Mouse (Mus musculus): ENCODE results near the gene Prdm5.

DNA sequence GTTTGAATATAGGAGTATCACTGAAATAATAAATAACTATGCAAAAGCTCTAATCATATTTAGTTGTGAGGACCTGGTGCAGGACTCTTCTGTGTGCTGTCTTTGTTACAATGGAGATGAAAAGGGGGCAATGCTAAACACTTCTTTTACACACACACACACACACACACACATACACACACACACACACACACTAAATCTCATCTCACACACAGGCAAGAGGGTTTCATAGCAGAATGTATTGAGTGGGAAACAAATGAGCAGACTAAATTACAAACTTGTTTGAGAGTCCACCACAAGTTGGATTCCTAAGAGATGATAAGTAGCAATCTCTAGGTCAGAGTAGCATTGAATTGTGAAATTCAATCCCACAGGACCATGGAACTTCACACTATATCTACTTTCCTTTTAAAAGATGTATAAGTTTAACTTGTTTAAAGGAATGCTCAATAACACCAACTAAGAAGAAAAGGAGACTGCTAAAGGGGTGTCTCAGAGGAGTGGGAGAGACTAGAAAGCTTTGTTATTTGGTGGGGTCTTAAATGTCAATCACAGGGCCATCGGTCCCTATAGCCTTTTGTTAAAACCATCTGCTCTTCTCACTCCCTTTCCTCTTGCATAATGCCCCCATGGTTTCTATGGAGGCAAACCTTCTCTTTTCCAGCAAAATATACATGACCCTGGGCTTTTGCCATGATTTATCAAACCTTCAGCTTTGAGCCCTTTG is 35.5 kb upstream of the Prdm5 start:
- TF ChIP-seq POLR2A (IDR thresholded peaks at IDR 0.05; ENCODE audit: low read depth, low read length) (no peak), CTCF (IDR thresholded peaks at IDR 0.05; ENCODE audit: extremely low read depth, insufficient read depth, insufficient read length, insufficient replicate concordance) (no peak)
